Mouse (Mus musculus) lung, postnatal 0 days (tissue): ENCODE results near the gene Gm20388. TPM values are rescaled to one million over a fixed set of nuclear protein-coding genes. Genes with fewer than 3 reads are reported as not detected.

Source experiments
- ATAC-seq: fragments of 200-750 bp; cut with Nextera tagmentation; 2 replicates; pipeline ENCODE4 v1.8.0; 2017; ENCODE audit warnings: moderate library complexity
- DNase-seq: peaks from one replicate; pipeline ENCODE4 v3.0.0-alpha.2; 2016; ENCODE audit warnings: low spot score
- H3K27ac ChIP-seq: fragments of 300-500 bp; sonication (generic); 2 replicates; pipeline ENCODE4 v1.5.1; 2014; ENCODE audit warnings: antibody characterized with exemption, mild to moderate bottlenecking, low read length, mixed read lengths
- H3K27me3 ChIP-seq: fragments of 300-500 bp; sonication (generic); replicated peaks from 2 replicates; pipeline ENCODE4 v1.6.1; 2014; ENCODE audit warnings: low read length, mixed read lengths; ENCODE audit not compliant: insufficient read depth
- H3K36me3 ChIP-seq: fragments of 300-500 bp; sonication (generic); 2 replicates; pipeline ENCODE4 v1.6.1; 2014; ENCODE audit warnings: low read length, mixed read lengths; ENCODE audit not compliant: insufficient read depth
- H3K4me1 ChIP-seq: fragments of 300-500 bp; sonication (generic); 2 replicates; pipeline ENCODE4 v1.6.1; 2014; ENCODE audit warnings: antibody characterized with exemption, low read depth, low read length, mixed read lengths; ENCODE audit not compliant: insufficient read depth
- H3K4me2 ChIP-seq: fragments of 300-500 bp; sonication (generic); replicated peaks from 2 replicates; pipeline ENCODE4 v1.6.1; 2014; ENCODE audit warnings: low read depth, mild to moderate bottlenecking, low read length, moderate library complexity, mixed read lengths
- H3K4me3 ChIP-seq: fragments of 300-500 bp; sonication (generic); 2 replicates; pipeline ENCODE4 v1.5.1; 2014; ENCODE audit warnings: low read depth, low read length
- H3K9ac ChIP-seq: fragments of 300-500 bp; sonication (generic); replicated peaks from 2 replicates; pipeline ENCODE4 v1.6.1; 2014; ENCODE audit warnings: low read depth, mild to moderate bottlenecking
- H3K9me3 ChIP-seq: fragments of 300-500 bp; sonication (generic); 2 replicates; pipeline ENCODE4 v1.6.1; 2016; ENCODE audit warnings: low read length, mixed read lengths
- CTCF ChIP-seq: IDR thresholded peaks from 2 replicates; pipeline ENCODE4 v1.5.1; 2016; ENCODE audit warnings: antibody characterized with exemption, mild to moderate bottlenecking
- EP300 ChIP-seq: IDR thresholded peaks from 2 replicates; pipeline ENCODE4 v1.6.1; 2016; ENCODE audit warnings: antibody characterized with exemption, mild to moderate bottlenecking, control low read depth
- WGBS: fragments of 180-500 bp; shearing (Covaris S2); extraction: QIAGEN DNeasy Blood & Tissue Kit; methylation state at CpG from one replicate; pipeline ENCODE4 v1.1.7; 2014; 5-methylcytosine and 5-hydroxymethylcytosine counted together
- polyA plus RNA-seq: library from polyadenylated mRNA; unstranded; fragments of >200 nt; fragmentation: Nextera tagmentation; extraction: Ambion mirVana; gene quantifications from 2 replicates; pipeline ENCODE4 v1.2.1, GENCODE M21; 2015

Gm20388 gene
- polyA plus RNA-seq, 1 experiment from 2014 or later = not detected

DNA sequence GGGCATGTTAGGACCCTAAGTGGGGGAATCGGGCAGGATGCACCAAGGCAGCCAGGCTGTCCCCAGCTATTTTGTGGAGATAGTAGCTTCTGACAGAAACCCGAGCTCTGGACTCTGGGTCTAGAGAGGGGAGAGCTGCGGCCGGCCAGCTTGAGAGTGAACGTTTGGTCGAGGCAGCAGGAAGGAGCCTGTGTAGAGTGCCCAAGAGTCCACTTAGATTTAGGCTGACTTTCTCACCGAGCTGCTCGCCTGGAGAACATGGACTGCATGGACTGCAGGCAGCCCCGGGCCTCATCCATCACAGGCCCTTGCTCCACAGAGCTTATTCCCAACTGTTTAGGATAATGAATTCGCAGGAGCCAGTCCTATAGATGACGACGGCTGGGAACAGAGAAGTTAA lies 639.8 kb downstream of the Gm20388 start:
- Histone ChIP-seq H3K4me1 (peaks cover 27% of the 10 kb centered on the region), H3K4me3 (no peak overlapping the region), H3K36me3 (no peaks in the 10 kb centered on the region), H3K27me3 (no peaks in the 10 kb centered on the region), H3K27ac (no peak overlapping the region), H3K4me2 (no peak overlapping the region), H3K9me3 (no peaks in the 10 kb centered on the region), H3K9ac (no peak overlapping the region)
- TF ChIP-seq CTCF (no peak), EP300 (no peak)
- no peak for ATAC-seq
- WGBS = 45% methylated on average over 12 of the region's 12 CpGs
- DNase-seq = no peak

DNA sequence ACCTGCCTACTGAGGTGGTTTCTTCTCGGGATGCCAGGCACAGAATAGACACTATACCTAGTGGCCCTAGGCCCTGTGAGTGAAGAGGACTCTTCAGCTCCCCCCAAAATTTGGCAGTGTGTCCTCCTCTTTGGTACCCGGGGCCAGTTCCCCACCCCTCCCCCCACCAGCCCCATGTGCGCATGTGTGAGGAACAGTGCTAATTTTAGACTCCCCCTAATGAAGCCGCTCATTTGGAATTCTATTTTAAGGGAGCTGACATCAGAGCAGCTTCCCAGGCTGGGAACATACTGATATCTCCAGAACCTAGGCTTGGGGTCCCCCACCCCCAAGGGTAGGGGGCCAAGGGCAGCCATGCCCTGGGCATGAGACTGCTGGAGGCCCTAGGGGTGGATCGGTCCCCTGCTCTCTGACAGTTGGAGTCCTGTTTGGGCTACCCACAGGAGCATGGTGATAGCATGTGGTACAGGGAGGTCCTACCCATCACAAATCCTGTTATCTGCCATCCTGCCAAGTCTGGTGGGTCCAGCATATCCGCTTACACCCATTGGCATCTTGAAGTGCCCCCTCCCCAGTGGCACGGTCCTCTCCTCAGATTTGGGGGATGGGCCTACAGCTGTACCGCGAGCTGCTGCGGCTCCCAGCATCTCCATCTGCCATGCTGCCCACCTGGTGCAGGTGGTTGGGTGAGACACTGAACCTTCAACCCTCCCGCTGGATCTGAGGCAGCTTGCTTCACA lies 640.5 kb downstream of the Gm20388 start:
- Histone ChIP-seq H3K4me2 (no peak overlapping the region), H3K9ac (no peak overlapping the region), H3K4me1 (peaks cover 27% of the 10 kb centered on the region), H3K4me3 (no peak overlapping the region), H3K27me3 (no peaks in the 10 kb centered on the region), H3K36me3 (no peaks in the 10 kb centered on the region), H3K27ac (no peak overlapping the region), H3K9me3 (no peaks in the 10 kb centered on the region)
- WGBS = 77% methylated on average over 11 of the region's 11 CpGs
- TF ChIP-seq EP300 = no peak
- TF ChIP-seq CTCF = no peak
- no peak for DNase-seq
- ATAC-seq = no peak

DNA sequence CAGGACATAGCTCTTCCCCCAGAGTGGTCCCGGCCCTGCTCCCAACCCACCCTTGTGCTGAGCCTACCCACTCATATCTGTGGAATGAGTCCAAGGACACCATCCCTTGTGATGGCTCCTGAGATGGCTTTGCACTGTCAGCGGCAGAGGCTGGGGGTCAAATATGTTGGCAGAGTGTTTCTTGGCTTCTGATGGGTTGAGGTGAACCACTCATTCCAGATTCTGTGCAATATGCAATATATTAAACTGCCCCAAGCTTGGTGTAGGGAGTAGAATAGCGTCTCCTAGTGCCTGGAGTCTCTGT lies 641.0 kb downstream of the Gm20388 start:
- H3K36me3 ChIP-seq = no peaks in the 10 kb centered on the region
- no peaks in the 10 kb centered on the region for H3K9me3 ChIP-seq
- no peak overlapping the region for H3K27ac ChIP-seq
- no peak overlapping the region for H3K4me3 ChIP-seq
- no peak for ATAC-seq
- DNase-seq = no peak
- 87% methylated on average over 3 of the region's 3 CpGs for WGBS
- H3K4me1 ChIP-seq = peaks cover 27% of the 10 kb centered on the region
- TF ChIP-seq CTCF (no peak), EP300 (no peak)
- no peak overlapping the region for H3K4me2 ChIP-seq
- H3K9ac ChIP-seq = no peak overlapping the region
- no peaks in the 10 kb centered on the region for H3K27me3 ChIP-seq

DNA sequence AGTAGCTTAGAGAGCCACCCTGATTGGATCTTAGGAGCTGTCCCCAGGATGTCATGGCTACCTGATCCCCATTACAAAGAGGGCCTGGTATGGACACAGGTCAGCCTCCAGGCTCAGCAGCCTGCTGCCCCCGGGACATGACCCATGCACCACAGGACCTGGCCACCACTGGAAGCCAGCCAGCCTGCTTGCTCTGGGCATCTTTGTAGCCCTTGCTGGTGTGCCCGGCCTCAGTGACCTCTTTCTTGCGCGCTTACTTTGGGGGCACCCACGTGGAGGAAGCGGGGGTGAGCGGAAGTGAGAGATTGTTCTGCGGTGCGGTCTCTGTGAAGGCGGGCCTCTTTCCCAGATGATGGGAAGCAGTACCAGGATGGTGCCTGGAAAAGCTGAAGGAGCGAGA lies 641.9 kb downstream of the Gm20388 start:
- no peak for TF ChIP-seq EP300
- no peak for TF ChIP-seq CTCF
- no peak overlapping the region for H3K9ac ChIP-seq
- 81% methylated on average over 11 of the region's 11 CpGs for WGBS
- DNase-seq (no peak), ATAC-seq (no peak)
- no peaks in the 10 kb centered on the region for H3K36me3 ChIP-seq
- no peak overlapping the region for H3K4me3 ChIP-seq
- no peaks in the 10 kb centered on the region for H3K27me3 ChIP-seq
- H3K27ac ChIP-seq = no peak overlapping the region
- no peaks in the 10 kb centered on the region for H3K9me3 ChIP-seq
- H3K4me2 ChIP-seq = no peak overlapping the region
- H3K4me1 ChIP-seq = peaks cover 24% of the 10 kb centered on the region

DNA sequence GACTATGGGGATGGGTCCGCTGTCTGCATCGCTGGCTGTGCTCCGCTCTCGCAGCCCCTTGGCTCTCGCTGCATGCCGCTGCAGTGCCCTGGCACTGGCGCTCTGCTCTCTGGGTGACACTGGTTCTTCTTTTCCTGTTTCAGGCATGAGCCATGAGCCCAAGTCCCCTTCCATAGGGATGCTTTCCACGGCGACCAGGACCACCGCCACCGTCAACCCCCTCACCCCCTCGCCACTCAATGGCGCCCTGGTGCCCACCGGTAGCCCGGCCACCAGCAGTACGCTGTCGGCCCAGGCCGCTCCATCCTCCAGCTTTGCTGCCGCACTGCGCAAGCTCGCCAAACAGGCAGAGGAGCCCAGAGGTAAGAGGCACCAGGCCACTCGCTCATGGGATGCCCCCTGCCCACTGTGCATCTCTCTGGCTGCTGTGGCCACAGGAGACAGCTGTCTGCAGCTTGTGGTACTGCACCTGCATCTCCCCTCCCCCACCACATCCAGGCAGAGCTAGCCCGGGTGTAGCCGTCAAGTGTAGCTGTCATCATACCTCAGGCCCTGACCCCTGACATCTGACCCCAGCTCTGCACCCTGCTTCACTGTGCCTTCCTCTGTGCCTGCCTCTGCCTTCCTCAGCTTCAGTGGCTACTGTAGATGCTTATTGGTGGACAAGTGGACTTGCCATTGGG lies 642.9 kb downstream of the Gm20388 start:
- Histone ChIP-seq H3K27ac (no peak overlapping the region), H3K4me1 (peaks cover 15% of the 10 kb centered on the region; the same call in 1 of the 2 replicates), H3K36me3 (0 out of 2 replicates have a peak, but pooled peaks cover under 1% of the 10 kb centered on the region), H3K9me3 (no peaks in the 10 kb centered on the region), H3K4me2 (no peak overlapping the region), H3K4me3 (no peak overlapping the region), H3K27me3 (no peaks in the 10 kb centered on the region), H3K9ac (no peak overlapping the region)
- DNase-seq = no peak
- TF ChIP-seq CTCF = no peak
- TF ChIP-seq EP300 = no peak
- WGBS = 91% methylated on average over 24 of the region's 24 CpGs
- no peak for ATAC-seq

DNA sequence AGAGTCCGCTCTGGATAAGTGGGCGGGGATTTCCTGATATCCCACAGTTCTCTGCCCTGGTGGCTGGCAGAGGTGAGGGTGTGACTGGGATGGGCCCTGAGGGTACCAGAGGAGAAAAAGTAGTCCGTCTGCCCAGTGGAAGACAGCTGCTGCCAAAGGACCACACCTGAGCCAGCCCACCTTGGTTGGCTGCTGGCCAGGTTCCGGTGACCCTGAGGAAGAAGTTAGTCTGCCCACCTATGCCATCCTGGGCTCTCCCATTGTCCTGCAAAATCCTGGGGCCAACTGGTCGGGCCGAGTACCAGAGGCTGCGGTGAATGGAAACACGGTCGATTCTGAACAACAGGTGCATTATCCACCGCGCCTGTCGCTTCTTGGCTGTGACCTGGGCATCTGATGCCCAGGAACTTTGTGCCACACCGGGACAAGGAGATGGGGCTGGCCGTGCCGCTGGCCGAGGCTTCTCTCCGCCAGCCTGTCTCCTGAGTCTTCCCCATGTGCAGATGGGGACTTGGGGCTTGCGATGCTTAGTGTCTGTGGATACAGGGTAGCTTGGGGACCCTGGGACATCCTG lies 643.9 kb downstream of the Gm20388 start:
- TF ChIP-seq EP300 = no peak
- no peak for TF ChIP-seq CTCF
- H3K27me3 ChIP-seq = no peaks in the 10 kb centered on the region
- no peak overlapping the region for H3K9ac ChIP-seq
- no peak overlapping the region for H3K27ac ChIP-seq
- 89% methylated on average over 18 of the region's 18 CpGs for WGBS
- H3K4me1 ChIP-seq = peaks cover 7% of the 10 kb centered on the region; the same call in 1 of the 2 replicates
- DNase-seq (no peak), ATAC-seq (no peak)
- H3K36me3 ChIP-seq = 0 out of 2 replicates have a peak, but pooled peaks cover 4% of the 10 kb centered on the region
- no peak overlapping the region for H3K4me2 ChIP-seq
- H3K4me3 ChIP-seq = no peak overlapping the region
- H3K9me3 ChIP-seq = no peaks in the 10 kb centered on the region
